Mouse (Mus musculus) thymus, postnatal 36 days (tissue): ENCODE results near the gene Fgf12.

Experiments
- DNase-seq, 2 experiments: peaks; one replicate each; pipeline ENCODE4 v3.0.0; 2022; ENCODE audit warnings: mixed read lengths in 2 of 2

The Fgf12 gene

GRCm38 (mm10) chr16:28752638-28753118, at the start of gene Fgf12:
TSS of gene Fgf12 (minus strand) at chr16:28753068.
- no peak for DNase-seq

- no peak for DNase-seq
These were observed 40.2 kb upstream of the Fgf12 start for GRCm38 (mm10) chr16:28793115-28793514.

GRCm38 (mm10) chr16:28770276-28770675, 17.4 kb upstream of the Fgf12 start:
- DNase-seq, result no peak

- DNase-seq, result no peak
These were observed 8.6 kb upstream of the Fgf12 start for GRCm38 (mm10) chr16:28761417-28761976.

DNA sequence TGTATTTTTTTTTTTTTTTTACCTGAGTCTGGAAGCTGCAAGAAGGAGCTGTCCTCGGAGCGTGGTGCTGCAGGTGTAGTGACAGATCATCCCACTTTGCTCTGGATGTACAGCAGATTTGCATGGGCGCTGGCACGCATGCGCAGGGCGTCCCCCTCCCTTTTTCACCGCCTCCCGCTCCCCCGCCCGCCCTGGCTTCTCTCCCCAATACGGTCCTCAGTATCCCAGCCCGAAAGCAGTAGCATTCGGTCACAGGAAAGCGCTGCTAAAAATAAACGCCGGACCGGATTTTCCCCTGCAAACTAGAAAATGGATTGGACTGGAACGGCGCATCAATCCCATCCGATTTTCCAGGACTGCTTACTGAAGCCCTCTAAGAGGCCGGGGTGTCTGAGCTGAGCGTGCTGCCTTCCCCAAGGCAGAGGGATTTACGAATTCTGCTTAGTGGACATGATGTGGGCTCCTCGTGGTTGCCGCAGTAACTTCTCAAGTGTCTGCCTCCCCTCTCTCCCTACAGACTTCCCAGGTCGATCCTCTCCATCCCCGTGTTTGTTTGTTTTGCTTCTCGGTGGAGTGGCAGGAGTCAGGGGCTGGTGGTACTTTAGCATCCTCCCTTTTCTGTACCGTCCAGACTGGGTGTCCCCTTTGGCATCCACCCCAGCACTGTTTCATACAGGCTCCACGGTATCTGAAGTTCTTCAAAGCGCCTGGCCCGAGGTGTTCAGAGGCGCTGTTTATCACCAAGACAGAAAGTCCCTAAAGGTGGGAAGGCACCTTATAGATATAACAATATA, 453 bp upstream of the Fgf12 start:
- DNase-seq, result no peak

- DNase-seq, result no peak
These were observed 18.4 kb downstream of the Fgf12 start for GRCm38 (mm10) chr16:28734461-28734860.

GRCm38 (mm10) chr16:28726792-28727191, 26.1 kb downstream of the Fgf12 start:
- DNase-seq, result no peak

- no peak for DNase-seq
These were observed 46.2 kb downstream of the Fgf12 start for GRCm38 (mm10) chr16:28706623-28707022.

DNA sequence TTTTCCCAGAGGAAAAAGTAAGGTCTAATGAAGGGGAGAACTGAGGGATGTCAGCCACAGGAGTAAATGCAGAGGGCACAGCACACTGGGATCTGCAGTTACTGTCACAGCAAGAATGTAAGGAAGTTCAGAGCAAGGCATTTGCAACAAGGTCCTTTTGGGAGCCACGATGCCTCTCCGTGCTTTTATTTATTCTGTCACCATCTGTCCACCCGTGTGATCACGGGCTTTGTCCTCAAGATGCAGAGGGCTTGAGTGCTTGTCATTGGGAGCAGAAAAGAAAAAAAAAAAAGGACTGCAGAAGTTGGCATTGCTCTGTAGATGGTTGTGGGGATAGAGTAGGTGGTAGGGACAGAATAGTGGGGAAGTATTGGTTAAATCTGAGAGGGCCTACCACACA, 52.5 kb downstream of the Fgf12 start:
- DNase-seq, result no peak

GRCm38 (mm10) chr16:28696851-28697250, 56.0 kb downstream of the Fgf12 start:
- no peak for DNase-seq

DNA sequence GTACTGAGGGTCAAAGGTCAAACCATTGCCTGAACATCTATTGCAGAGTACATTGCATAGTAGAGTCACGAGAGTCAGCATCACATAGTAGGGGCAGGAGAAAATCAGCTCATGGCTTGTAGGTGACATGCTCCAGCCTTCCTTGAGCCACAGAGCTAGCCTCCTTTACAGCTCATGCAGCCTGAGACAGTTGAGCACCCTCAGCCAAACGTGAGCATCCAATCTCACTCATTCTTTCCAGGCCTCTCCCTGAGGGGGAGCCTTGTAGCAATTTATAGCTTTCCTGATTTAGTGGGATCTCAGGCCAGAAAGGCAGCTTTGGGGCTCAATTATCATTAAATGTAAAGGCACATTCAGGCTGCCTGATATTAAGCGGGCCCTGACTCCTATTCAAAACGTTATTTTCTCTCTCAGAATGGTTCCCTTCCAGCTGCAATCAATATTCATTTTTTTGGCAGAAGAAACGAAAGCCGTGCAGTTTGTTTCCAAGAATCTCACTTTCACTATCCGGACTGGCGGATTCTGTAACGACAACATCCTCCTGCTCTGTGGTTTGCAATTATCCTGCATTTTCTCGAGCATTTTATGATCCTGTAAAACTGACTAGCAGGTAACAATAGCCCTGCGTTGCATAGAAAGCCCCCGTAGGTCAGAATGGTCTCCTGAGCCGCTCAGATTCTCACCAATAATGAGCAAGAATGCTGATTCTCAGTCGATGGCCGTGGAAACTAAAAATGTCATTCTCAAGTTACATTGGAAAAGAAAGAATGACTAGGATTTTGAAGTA, 58.6 kb downstream of the Fgf12 start:
- DNase-seq, result no peak

GRCm38 (mm10) chr16:28688861-28689385, 63.9 kb downstream of the Fgf12 start:
- no peak for DNase-seq

- no peak for DNase-seq
These were observed 71.2 kb downstream of the Fgf12 start for GRCm38 (mm10) chr16:28681625-28682024.

- no peak for DNase-seq
These were observed 84.0 kb downstream of the Fgf12 start for GRCm38 (mm10) chr16:28668815-28669347.

- no peak for DNase-seq
These were observed 100.2 kb downstream of the Fgf12 start for GRCm38 (mm10) chr16:28652640-28653039.

DNA sequence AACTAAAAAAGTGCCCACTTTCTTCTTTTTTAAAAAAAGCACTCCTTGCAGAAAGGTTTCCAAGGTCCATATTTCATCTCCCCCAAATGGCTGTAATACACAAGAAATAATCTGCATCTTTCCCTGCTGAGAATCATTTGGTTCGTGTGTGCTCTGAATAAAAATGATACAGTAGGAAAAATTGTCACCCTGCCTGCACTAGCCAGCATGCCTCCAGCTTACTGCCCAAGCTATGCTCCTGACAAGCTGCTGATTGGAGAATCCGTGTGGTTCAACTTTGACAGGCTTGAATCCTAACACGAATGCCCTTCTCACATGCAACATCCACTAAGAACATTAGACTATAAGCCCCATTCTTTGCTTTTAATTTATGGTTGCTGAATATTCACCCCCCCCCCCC, 102.3 kb downstream of the Fgf12 start:
- no peak for DNase-seq

DNA sequence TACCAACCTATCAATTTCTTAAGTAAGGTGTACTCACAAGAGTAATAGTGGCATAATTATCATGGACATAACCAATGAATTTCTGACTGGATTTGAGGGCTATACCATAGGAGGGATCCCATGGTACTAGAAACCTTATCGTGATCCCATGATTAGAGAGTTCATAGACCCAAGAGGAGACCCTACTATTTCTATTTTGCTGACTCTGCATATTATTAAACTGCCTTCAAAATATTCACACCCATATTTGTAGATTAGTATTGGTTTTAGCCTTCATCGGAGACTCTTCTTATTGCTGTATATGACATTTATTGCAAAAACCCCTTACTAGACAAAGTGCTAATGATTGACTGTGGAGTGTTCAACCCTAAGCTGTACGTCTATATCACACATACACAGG, 107.8 kb downstream of the Fgf12 start:
- DNase-seq, result no peak

DNA sequence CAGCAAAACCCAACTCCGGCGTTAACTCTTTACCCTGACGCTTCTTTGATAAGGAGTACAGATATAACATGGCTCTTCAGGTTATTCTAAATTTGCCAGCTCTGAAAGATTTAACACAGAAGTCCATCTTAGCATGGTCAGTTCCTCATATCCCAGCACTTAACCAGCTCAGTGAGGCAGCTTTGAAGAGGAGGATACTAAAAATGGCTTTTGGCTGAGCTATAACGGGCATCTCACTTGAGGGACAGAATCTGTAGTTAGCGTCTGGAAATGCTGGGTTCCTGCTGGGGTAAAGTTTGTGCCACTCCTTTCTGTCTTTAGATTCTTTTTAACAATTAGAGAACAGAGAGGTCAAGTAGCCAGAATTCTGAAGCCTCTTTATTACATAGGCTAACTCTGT, 121.1 kb downstream of the Fgf12 start:
- DNase-seq, result no peak

DNA sequence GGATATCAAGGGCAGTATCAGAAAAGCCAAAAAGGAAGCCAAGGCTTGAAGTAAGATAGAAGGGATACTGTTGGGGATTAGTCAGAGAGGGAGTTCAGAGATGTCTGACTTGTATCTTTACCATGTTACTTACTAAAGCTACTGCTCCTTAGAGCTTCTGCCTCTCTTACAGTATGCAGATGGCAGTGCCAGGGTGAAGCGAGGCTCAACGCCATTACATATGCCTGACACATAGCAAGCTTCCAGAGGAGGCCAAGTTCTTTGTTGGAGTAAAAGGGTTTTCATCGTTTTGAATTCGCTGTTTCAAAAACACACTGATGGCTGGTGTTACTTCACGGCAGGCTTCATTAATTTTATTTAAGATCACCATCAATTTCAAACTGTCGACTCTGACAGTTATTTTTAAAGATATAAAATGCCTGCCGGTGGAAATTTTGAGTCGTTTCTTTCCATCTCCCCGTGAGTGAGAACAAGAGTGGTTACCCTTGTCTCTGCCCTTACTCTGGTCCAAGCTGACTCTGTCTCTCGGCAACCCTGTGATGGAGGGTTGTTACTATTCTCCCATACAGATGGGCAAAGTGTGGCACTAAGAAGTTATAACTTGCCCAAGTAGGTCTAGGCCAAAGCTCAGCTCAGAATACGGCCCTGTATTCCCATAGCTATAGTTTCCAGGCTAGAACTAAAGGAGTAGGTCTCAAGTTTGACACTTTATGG, 121.9 kb downstream of the Fgf12 start:
- DNase-seq, result no peak

- DNase-seq, result no peak
These were observed 126.6 kb downstream of the Fgf12 start for GRCm38 (mm10) chr16:28626259-28626658.

- DNase-seq, result no peak
These were observed 127.2 kb downstream of the Fgf12 start for GRCm38 (mm10) chr16:28625689-28626088.

DNA sequence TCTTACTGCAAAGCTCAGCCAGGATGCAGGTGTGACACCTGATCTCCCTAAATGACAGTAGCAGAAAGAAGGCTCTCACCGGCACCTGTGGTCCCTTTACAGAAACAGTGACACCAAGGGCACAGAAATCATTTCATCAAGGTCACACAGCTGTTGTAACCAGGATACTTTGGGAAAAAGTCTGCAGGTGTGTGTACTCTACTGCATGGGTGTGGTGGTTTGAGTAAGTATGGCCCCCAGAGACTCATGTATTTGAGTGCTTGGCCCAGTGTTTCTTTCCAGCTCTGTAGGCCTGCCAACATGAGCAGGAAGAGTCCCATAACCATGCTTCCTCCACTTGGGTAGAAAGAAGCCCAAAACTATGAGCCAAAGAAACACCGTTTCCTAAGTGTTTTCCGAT, 138.5 kb downstream of the Fgf12 start:
- no peak for DNase-seq
